Mouse (Mus musculus) G1E (cell line): Measurements from ENCODE around the gene Rgs9. TPM values are rescaled to one million over a fixed set of nuclear protein-coding genes. Genes with fewer than 3 reads are reported as not detected.

Experiments used
- ATAC-seq: 2 replicates; pipeline ENCODE4 v1.8.0; 2016; ENCODE audit warnings: mild to moderate bottlenecking; ENCODE audit not compliant: insufficient number of reproducible peaks, poor library complexity, low FRiP score, severe bottlenecking; ENCODE audit errors: extremely low read depth
- DNase-seq: peaks from one replicate; pipeline ENCODE4 v3.0.0; 2012; ENCODE audit warnings: low spot score
- H3K27me3 ChIP-seq: 2 replicates; pipeline ENCODE4 v1.6.1; 2012; ENCODE audit warnings: mild to moderate bottlenecking, low read length, inconsistent platforms; ENCODE audit not compliant: insufficient read depth
- H3K36me3 ChIP-seq: replicated peaks from 2 replicates; pipeline ENCODE3; 2012; ENCODE audit warnings: mild to moderate bottlenecking, inconsistent platforms
- H3K4me1 ChIP-seq: 2 replicates; pipeline ENCODE4 v1.6.1; 2012; ENCODE audit warnings: low read depth, low read length, inconsistent platforms, mixed read lengths; ENCODE audit not compliant: insufficient read depth
- H3K4me3 ChIP-seq: 2 replicates; pipeline ENCODE4 v1.5.1; 2012; ENCODE audit warnings: low read depth, mild to moderate bottlenecking, inconsistent platforms, low read length, moderate library complexity, mixed read lengths
- H3K9me3 ChIP-seq: replicated peaks from 2 replicates; pipeline ENCODE4 v1.6.1; 2012; ENCODE audit warnings: inconsistent platforms
- CTCF ChIP-seq: IDR thresholded peaks from 2 replicates; pipeline ENCODE4 v1.5.1; 2012; ENCODE audit warnings: low read depth, low read length, inconsistent platforms, mixed read lengths
- GATA1 ChIP-seq: IDR thresholded peaks from 2 replicates; pipeline ENCODE4 v1.6.1; 2012; ENCODE audit warnings: borderline replicate concordance, low read length, inconsistent platforms, mixed read lengths
- GATA2 ChIP-seq: IDR thresholded peaks from 2 replicates; pipeline ENCODE4 v1.6.1; 2012; ENCODE audit warnings: low read depth, low read length, inconsistent platforms, borderline replicate concordance
- POLR2AphosphoS5 ChIP-seq: IDR thresholded peaks from 2 replicates; pipeline ENCODE4 v1.6.1; 2012; ENCODE audit warnings: low read depth, low read length, inconsistent platforms; ENCODE audit not compliant: insufficient replicate concordance
- TAL1 ChIP-seq: conservative IDR thresholded peaks from 2 replicates; pipeline ENCODE4 v1.6.1; 2012; ENCODE audit warnings: low read depth, low read length, inconsistent platforms, mixed read lengths
- polyA plus RNA-seq: library from polyadenylated mRNA; stranded (reverse); fragments of >175 nt; gene quantifications from 2 replicates; pipeline ENCODE4 v1.2.3, GENCODE M21; 2012
- total RNA-seq, 2 experiments: library from RNA; stranded (forward) in 1 of 2; stranded (reverse) in 1 of 2; fragments of 200-1000 nt in 1 of 2; fragments of >200 nt in 1 of 2; fragmentation: Nextera tagmentation in 1 of 2; gene quantifications; 2 replicates each; pipeline ENCODE4 v1.2.3; 2014 to 2017

The Rgs9 gene
- total and polyA plus RNA-seq, 3 experiments: 0.22 TPM; not detected in 2

DNA sequence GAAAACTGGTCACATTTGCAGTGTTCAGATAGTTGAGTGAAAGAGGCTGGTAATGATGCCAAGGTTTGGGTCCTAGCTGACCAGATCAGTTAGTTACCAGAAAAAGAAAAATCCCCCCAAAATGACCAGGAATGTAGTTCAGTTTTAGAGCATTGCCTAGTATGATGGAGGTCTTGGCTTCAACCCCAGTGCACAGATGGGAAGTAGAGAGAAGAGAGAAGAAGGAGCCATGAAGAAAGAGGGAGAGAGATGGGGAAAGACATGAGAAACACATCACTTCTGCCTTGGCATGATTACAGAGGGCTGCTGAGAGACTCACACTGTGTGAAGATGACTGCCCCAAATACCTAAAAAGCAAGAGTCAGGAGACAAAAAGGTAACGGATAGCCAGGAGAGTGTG is 13.1 kb downstream of the Rgs9 start:
- TF ChIP-seq GATA2: no peak
- no peak for TF ChIP-seq POLR2AphosphoS5
- no peak for TF ChIP-seq TAL1
- TF ChIP-seq GATA1: no peak
- no peak for TF ChIP-seq CTCF
- ATAC-seq (no peak), DNase-seq (no peak)
- H3K9me3 ChIP-seq: peaks cover 16% of the 10 kb centered on the region
- H3K27me3 ChIP-seq: no peaks in the 10 kb centered on the region
- no peaks in the 10 kb centered on the region for H3K4me1 ChIP-seq
- no peaks in the 10 kb centered on the region for H3K36me3 ChIP-seq
- H3K4me3 ChIP-seq: no peak overlapping the region

- H3K4me1 ChIP-seq: no peaks in the 10 kb centered on the region
- no peaks in the 10 kb centered on the region for H3K36me3 ChIP-seq
- H3K9me3 ChIP-seq: peaks cover 33% of the 10 kb centered on the region
- no peak for ATAC-seq
- no peak overlapping the region for H3K4me3 ChIP-seq
- no peak for DNase-seq
- no peak for TF ChIP-seq GATA2
- TF ChIP-seq GATA1: no peak
- TF ChIP-seq TAL1: no peak
- TF ChIP-seq CTCF: no peak
- no peak for TF ChIP-seq POLR2AphosphoS5
- H3K27me3 ChIP-seq: no peaks in the 10 kb centered on the region
Measured at GRCm38 (mm10) chr11:109278186-109278585, 19.7 kb downstream of the Rgs9 start.

- H3K4me3 ChIP-seq: no peak overlapping the region
- H3K27me3 ChIP-seq: no peaks in the 10 kb centered on the region
- ATAC-seq (no peak), DNase-seq (no peak)
- H3K9me3 ChIP-seq: peaks cover 46% of the 10 kb centered on the region
- no peaks in the 10 kb centered on the region for H3K36me3 ChIP-seq
- TF ChIP-seq GATA1 (no peak), CTCF (no peak), TAL1 (no peak), POLR2AphosphoS5 (no peak), GATA2 (no peak)
- no peaks in the 10 kb centered on the region for H3K4me1 ChIP-seq
Measured at GRCm38 (mm10) chr11:109271399-109271798, 26.5 kb downstream of the Rgs9 start.

DNA sequence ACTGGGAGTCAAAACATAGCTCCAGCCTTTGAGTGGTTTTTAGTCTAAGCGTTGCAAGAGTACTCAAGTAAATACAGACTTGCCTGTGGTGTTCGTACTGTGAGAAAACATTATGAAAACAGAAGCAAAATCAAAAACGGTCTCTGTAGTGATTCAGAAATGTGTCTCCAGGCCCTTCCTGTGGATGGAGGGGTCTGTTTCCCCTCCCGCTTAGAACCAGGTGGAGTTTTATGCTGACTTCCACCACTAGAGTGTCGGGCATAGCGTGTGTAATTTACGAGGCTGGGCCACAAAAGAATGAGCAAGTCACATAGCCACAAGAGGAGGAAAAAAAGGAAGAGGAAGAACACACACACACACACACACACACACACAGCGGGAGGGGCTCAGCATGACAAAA is 27.6 kb downstream of the Rgs9 start:
- TF ChIP-seq CTCF (no peak), GATA1 (no peak), GATA2 (no peak)
- H3K9me3 ChIP-seq: peaks cover 54% of the 10 kb centered on the region
- H3K4me1 ChIP-seq: no peaks in the 10 kb centered on the region
- H3K36me3 ChIP-seq: no peaks in the 10 kb centered on the region
- ATAC-seq (no peak), DNase-seq (no peak)
- no peak overlapping the region for H3K4me3 ChIP-seq
- H3K27me3 ChIP-seq: no peaks in the 10 kb centered on the region

DNA sequence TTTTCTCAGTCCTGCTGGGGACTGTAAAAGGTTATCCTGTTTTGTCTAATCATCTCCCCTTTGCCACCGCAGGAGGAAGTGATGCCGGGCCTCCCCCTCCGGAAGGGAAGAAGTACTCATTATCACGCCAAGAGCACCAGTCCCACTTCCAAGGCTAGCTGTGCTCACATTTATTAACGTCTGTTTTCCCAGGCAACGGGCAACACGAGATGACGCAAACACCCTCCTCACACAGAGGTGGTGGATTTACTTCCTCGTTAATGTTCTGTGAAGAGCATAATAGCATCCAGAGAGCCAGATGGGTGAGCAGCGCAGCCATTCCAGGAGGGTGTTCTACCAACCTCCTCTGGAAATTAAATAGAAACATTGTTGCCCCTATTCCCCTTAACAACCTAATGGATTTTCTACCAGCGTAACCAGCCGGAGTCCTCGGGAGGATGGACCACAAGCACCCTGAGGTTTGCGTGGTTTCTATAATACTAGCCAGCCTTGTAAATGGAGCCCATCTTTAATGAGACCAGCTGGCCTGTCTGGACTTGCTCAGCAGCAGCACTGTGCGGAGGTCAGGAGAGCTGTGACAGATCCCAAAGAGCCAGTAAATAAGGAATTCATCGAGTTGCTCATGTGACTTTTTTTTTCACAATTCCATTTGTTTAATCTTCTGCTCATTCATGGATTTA is 28.1 kb downstream of the Rgs9 start:
- H3K36me3 ChIP-seq: no peaks in the 10 kb centered on the region
- H3K9me3 ChIP-seq: peaks cover 53% of the 10 kb centered on the region
- no peaks in the 10 kb centered on the region for H3K4me1 ChIP-seq
- no peaks in the 10 kb centered on the region for H3K27me3 ChIP-seq
- ATAC-seq (no peak), DNase-seq (no peak)
- no peak overlapping the region for H3K4me3 ChIP-seq
- TF ChIP-seq TAL1 (no peak), CTCF (no peak), GATA2 (no peak), GATA1 (no peak), POLR2AphosphoS5 (no peak)

- no peak for TF ChIP-seq GATA1
- no peak for TF ChIP-seq CTCF
- no peak for TF ChIP-seq TAL1
- TF ChIP-seq POLR2AphosphoS5: no peak
- no peak for TF ChIP-seq GATA2
- Histone ChIP-seq H3K9me3 (peaks cover 53% of the 10 kb centered on the region), H3K4me1 (no peaks in the 10 kb centered on the region), H3K4me3 (no peak overlapping the region), H3K27me3 (no peaks in the 10 kb centered on the region), H3K36me3 (no peaks in the 10 kb centered on the region)
- ATAC-seq: no peak
- no peak for DNase-seq
Measured at GRCm38 (mm10) chr11:109269283-109269661, 28.7 kb downstream of the Rgs9 start.
